Mouse (Mus musculus): Measurements from ENCODE around the gene Klkb1. TPM values are rescaled to one million over a fixed set of nuclear protein-coding genes. Genes with fewer than 3 reads are reported as not detected.

The Klkb1 gene
- polyA plus RNA-seq, 1 experiment from 2014 or later, result 0.02 TPM

DNA sequence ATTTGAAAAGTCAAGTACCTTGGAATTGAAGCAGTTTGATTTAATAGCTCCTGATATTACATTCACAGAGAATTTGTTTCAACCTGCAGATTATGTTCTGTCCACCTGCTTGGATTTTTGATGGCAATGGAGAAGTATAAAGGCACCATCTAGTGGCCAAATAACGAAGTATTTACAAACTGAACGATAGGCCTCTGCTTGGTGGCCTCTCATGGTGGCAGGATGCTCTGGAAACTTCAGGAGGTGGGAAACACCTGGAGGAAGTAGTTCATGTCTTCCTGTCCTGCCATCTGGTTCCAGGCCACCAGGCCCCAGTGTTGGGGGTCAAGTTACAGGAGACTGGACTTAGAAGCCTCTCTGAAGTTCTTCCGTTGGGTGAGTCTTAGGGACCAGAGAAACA is 56.4 kb downstream of the Klkb1 start:
- DNase-seq (ENCODE audit: low spot score) (no peak), ATAC-seq (ENCODE audit: low FRiP score, low TSS enrichment) (peak; percentile 31; the same call in 1 of the 2 replicates)
- no peaks in the 10 kb centered on the region for H3K4me1 ChIP-seq (replicated peaks; ENCODE audit: control insufficient read depth, insufficient read depth)
- no peak overlapping the region for H3K4me3 ChIP-seq (ENCODE audit: low read depth, low read length)
- TF ChIP-seq CTCF (IDR thresholded peaks at IDR 0.05; ENCODE audit: low read depth) (peak; percentile 83), EP300 (optimal IDR thresholded peaks at IDR 0.05) (no peak)
- H3K27me3 ChIP-seq (ENCODE audit: control insufficient read depth, insufficient read depth, low read length), result no peaks in the 10 kb centered on the region
- H3K9ac ChIP-seq (ENCODE audit: low read length), result no peak overlapping the region
- H3K27ac ChIP-seq (replicated peaks), result no peak overlapping the region
- H3K36me3 ChIP-seq (ENCODE audit: control insufficient read depth, insufficient read depth, low read length), result no peaks in the 10 kb centered on the region
- H3K4me2 ChIP-seq (replicated peaks; ENCODE audit: low read depth), result no peak overlapping the region
- H3K9me3 ChIP-seq (ENCODE audit: control insufficient read depth, low read length), result no peaks in the 10 kb centered on the region
- 29% methylated on average over 3 of the region's 3 CpGs for WGBS

DNA sequence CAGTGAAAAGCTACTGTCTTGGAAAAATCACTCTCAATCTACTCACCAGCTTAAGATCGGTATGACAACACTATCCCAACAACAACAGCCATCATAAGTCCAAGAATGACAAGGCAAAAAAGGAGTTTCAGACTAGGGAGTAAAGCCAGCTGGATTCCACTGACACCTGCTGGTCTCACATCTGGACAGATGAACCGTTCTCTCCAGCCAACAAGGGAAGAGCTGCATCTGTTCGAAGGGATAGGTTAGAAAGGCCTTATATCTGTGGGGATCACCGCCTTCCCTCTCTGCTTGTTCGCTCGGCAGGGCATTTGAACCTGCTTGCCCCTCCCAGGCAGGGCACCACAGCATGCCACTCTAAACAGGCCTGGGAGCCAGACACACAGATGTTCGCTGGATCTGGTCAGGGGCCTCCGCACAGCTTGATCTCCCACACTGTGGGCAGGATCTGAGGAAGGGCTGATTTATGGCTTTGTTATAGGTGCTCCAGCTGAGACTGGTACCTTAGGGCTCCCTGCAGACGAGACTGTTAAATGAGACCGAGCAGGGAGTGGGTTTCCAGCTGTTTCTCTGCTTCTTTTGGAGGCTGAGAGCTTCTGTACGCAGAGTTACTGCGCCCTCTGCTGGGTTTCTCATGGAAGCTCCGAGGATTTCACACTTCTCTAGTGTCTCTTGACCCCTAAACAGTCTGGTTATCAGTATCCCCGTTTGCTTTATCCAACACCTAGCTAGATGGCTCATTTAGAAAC is 58.3 kb downstream of the Klkb1 start:
- no peak overlapping the region for H3K27ac ChIP-seq (replicated peaks)
- no peaks in the 10 kb centered on the region for H3K36me3 ChIP-seq (ENCODE audit: control insufficient read depth, insufficient read depth, low read length)
- no peaks in the 10 kb centered on the region for H3K4me1 ChIP-seq (replicated peaks; ENCODE audit: control insufficient read depth, insufficient read depth)
- peak; percentile 85 for TF ChIP-seq CTCF (IDR thresholded peaks at IDR 0.05; ENCODE audit: low read depth)
- TF ChIP-seq EP300 (optimal IDR thresholded peaks at IDR 0.05), result no peak
- H3K9me3 ChIP-seq (ENCODE audit: control insufficient read depth, low read length), result no peaks in the 10 kb centered on the region
- peak overlapping the region; percentile 27 for H3K4me2 ChIP-seq (replicated peaks; ENCODE audit: low read depth)
- peak; percentile 63 for ATAC-seq (ENCODE audit: low FRiP score, low TSS enrichment)
- no peak overlapping the region for H3K4me3 ChIP-seq (ENCODE audit: low read depth, low read length)
- peak; percentile 62 for DNase-seq (ENCODE audit: low spot score)
- H3K27me3 ChIP-seq (ENCODE audit: control insufficient read depth, insufficient read depth, low read length), result no peaks in the 10 kb centered on the region
- H3K9ac ChIP-seq (ENCODE audit: low read length), result no peak overlapping the region
- 19% methylated on average over 14 of the region's 14 CpGs for WGBS

- Histone ChIP-seq H3K4me1 (replicated peaks; ENCODE audit: control insufficient read depth, insufficient read depth) (no peaks in the 10 kb centered on the region), H3K4me3 (ENCODE audit: low read depth, low read length) (no peak overlapping the region), H3K9me3 (ENCODE audit: control insufficient read depth, low read length) (no peaks in the 10 kb centered on the region), H3K36me3 (ENCODE audit: control insufficient read depth, insufficient read depth, low read length) (no peaks in the 10 kb centered on the region), H3K27ac (replicated peaks) (no peak overlapping the region), H3K27me3 (ENCODE audit: control insufficient read depth, insufficient read depth, low read length) (no peaks in the 10 kb centered on the region), H3K9ac (ENCODE audit: low read length) (no peak overlapping the region), H3K4me2 (replicated peaks; ENCODE audit: low read depth) (no peak overlapping the region)
- ATAC-seq (ENCODE audit: low FRiP score, low TSS enrichment) (no peak), DNase-seq (ENCODE audit: low spot score) (no peak)
- no peak for TF ChIP-seq EP300 (optimal IDR thresholded peaks at IDR 0.05)
- WGBS, result 82% methylated on average over 6 of the region's 6 CpGs
Measured at GRCm38 (mm10) chr8:45235228-45235627, 59.4 kb downstream of the Klkb1 start.

DNA sequence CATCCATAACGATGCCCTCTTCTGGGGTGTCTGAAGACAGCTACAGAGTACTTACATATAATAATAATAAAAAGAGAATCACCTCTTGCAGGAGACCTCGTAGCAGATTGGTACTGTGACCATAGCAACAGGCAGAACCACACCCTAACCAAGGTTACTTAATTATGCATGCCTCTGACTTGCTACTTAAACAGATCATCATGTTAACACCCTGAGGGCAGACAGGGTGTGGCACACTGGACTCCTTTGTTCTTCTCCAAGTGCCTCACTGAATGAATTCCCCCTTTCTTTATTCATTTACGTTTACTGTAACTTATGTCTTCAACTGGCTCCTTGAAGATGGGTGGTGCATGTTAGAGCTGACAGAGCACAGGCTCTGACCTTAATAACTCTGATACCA is 61.4 kb downstream of the Klkb1 start:
- no peaks in the 10 kb centered on the region for H3K9me3 ChIP-seq (ENCODE audit: control insufficient read depth, low read length)
- no peaks in the 10 kb centered on the region for H3K4me1 ChIP-seq (replicated peaks; ENCODE audit: control insufficient read depth, insufficient read depth)
- H3K36me3 ChIP-seq (ENCODE audit: control insufficient read depth, insufficient read depth, low read length), result no peaks in the 10 kb centered on the region
- TF ChIP-seq EP300 (optimal IDR thresholded peaks at IDR 0.05), result no peak
- no peak for TF ChIP-seq CTCF (IDR thresholded peaks at IDR 0.05; ENCODE audit: low read depth)
- H3K27me3 ChIP-seq (ENCODE audit: control insufficient read depth, insufficient read depth, low read length), result no peaks in the 10 kb centered on the region
- H3K27ac ChIP-seq (replicated peaks), result no peak overlapping the region
- 52% methylated on average over 3 of the region's 3 CpGs for WGBS
- no peak overlapping the region for H3K4me3 ChIP-seq (ENCODE audit: low read depth, low read length)
- H3K4me2 ChIP-seq (replicated peaks; ENCODE audit: low read depth), result no peak overlapping the region
- DNase-seq (ENCODE audit: low spot score), result no peak
- no peak for ATAC-seq (ENCODE audit: low FRiP score, low TSS enrichment)
- H3K9ac ChIP-seq (ENCODE audit: low read length), result no peak overlapping the region

Other genes starting within 250 kb of the Klkb1 start
- 0.06 and 0.29 TPM in 2 replicates for gene Mtnr1a, start 225.7 kb downstream of the Klkb1 start, polyA plus RNA-seq (2015; fragmentation: Nextera tagmentation; extraction: Ambion mirVana)
- 0.05 TPM in 2 replicates for gene F11, start 32.8 kb downstream of the Klkb1 start, polyA plus RNA-seq (2015; fragmentation: Nextera tagmentation; extraction: Ambion mirVana)
- 0.06 and 0.08 TPM in 2 replicates for gene Gm45753, start 13.6 kb upstream of the Klkb1 start, polyA plus RNA-seq (2015; fragmentation: Nextera tagmentation; extraction: Ambion mirVana)
- gene Cyp4v3, start 38.4 kb upstream of the Klkb1 start, polyA plus RNA-seq (2015; fragmentation: Nextera tagmentation; extraction: Ambion mirVana), result 5.1 and 6.3 TPM in 2 replicates
- gene Fam149a, start 87.4 kb upstream of the Klkb1 start, polyA plus RNA-seq (2015; fragmentation: Nextera tagmentation; extraction: Ambion mirVana), result 15.9 and 17.9 TPM in 2 replicates
- 2.9 and 3.2 TPM in 2 replicates for gene Tlr3, start 116.2 kb upstream of the Klkb1 start, polyA plus RNA-seq (2015; fragmentation: Nextera tagmentation; extraction: Ambion mirVana)
- gene Sorbs2, start 212.9 kb upstream of the Klkb1 start, polyA plus RNA-seq (2015; fragmentation: Nextera tagmentation; extraction: Ambion mirVana), result 19.0 and 21.1 TPM in 2 replicates